Mouse (Mus musculus) G1E (cell line): ENCODE results near the gene Ccdc189. TPM values are rescaled to one million over a fixed set of nuclear protein-coding genes. Genes with fewer than 3 reads are reported as not detected.
A peak's percentile ranks its signal among the peaks of the same experiment; 100 is the strongest.

ENCODE experiments used
- ATAC-seq: 2 replicates; pipeline ENCODE4 v1.8.0; 2016; ENCODE audit warnings: mild to moderate bottlenecking; ENCODE audit not compliant: insufficient number of reproducible peaks, poor library complexity, low FRiP score, severe bottlenecking; ENCODE audit errors: extremely low read depth
- DNase-seq: peaks from one replicate; pipeline ENCODE4 v3.0.0; 2012; ENCODE audit warnings: low spot score
- H3K27me3 ChIP-seq: 2 replicates; pipeline ENCODE4 v1.6.1; 2012; ENCODE audit warnings: mild to moderate bottlenecking, low read length, inconsistent platforms; ENCODE audit not compliant: insufficient read depth
- H3K36me3 ChIP-seq: replicated peaks from 2 replicates; pipeline ENCODE3; 2012; ENCODE audit warnings: mild to moderate bottlenecking, inconsistent platforms
- H3K4me1 ChIP-seq: 2 replicates; pipeline ENCODE4 v1.6.1; 2012; ENCODE audit warnings: low read depth, low read length, inconsistent platforms, mixed read lengths; ENCODE audit not compliant: insufficient read depth
- H3K4me3 ChIP-seq: 2 replicates; pipeline ENCODE4 v1.5.1; 2012; ENCODE audit warnings: low read depth, mild to moderate bottlenecking, inconsistent platforms, low read length, moderate library complexity, mixed read lengths
- H3K9me3 ChIP-seq: replicated peaks from 2 replicates; pipeline ENCODE4 v1.6.1; 2012; ENCODE audit warnings: inconsistent platforms
- CTCF ChIP-seq: IDR thresholded peaks from 2 replicates; pipeline ENCODE4 v1.5.1; 2012; ENCODE audit warnings: low read depth, low read length, inconsistent platforms, mixed read lengths
- GATA1 ChIP-seq: IDR thresholded peaks from 2 replicates; pipeline ENCODE4 v1.6.1; 2012; ENCODE audit warnings: borderline replicate concordance, low read length, inconsistent platforms, mixed read lengths
- GATA2 ChIP-seq: IDR thresholded peaks from 2 replicates; pipeline ENCODE4 v1.6.1; 2012; ENCODE audit warnings: low read depth, low read length, inconsistent platforms, borderline replicate concordance
- POLR2AphosphoS5 ChIP-seq: IDR thresholded peaks from 2 replicates; pipeline ENCODE4 v1.6.1; 2012; ENCODE audit warnings: low read depth, low read length, inconsistent platforms; ENCODE audit not compliant: insufficient replicate concordance
- TAL1 ChIP-seq: conservative IDR thresholded peaks from 2 replicates; pipeline ENCODE4 v1.6.1; 2012; ENCODE audit warnings: low read depth, low read length, inconsistent platforms, mixed read lengths
- polyA plus RNA-seq: library from polyadenylated mRNA; stranded (reverse); fragments of >175 nt; gene quantifications from 2 replicates; pipeline ENCODE4 v1.2.3, GENCODE M21; 2012
- total RNA-seq, 2 experiments: library from RNA; stranded (forward) in 1 of 2; stranded (reverse) in 1 of 2; fragments of 200-1000 nt in 1 of 2; fragments of >200 nt in 1 of 2; fragmentation: Nextera tagmentation in 1 of 2; gene quantifications; 2 replicates each; pipeline ENCODE4 v1.2.3; 2014 to 2017

The Ccdc189 gene
- total and polyA plus RNA-seq, 3 experiments: 3.9 to 9.3 (median 4.0) TPM

DNA sequence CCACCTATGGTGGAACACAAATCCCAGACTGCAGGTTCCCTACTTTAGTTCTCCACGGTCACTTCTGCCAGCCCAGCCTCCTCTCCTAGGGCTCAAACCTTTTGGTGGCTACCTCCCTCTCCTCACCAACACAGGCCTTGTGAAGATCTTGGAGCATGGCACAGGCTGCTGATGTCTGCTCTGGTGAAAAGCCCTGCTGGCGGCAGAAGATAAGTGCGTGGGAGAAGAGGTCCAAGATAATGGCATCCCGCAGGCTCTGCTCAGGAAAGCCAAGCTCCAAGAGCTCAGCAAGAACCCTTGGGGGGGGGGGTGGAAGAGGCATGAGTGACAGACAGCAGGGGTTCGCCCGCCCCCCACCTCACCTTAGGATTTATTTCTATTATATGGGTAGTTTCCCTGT, 2.2 kb downstream of the Ccdc189 start:
- no peaks in the 10 kb centered on the region for H3K9me3 ChIP-seq
- DNase-seq (no peak), ATAC-seq (no peak)
- no peak overlapping the region for H3K4me3 ChIP-seq
- peaks cover 73% of the 10 kb centered on the region for H3K36me3 ChIP-seq
- no peak for TF ChIP-seq TAL1
- H3K4me1 ChIP-seq: peaks cover 45% of the 10 kb centered on the region
- no peaks in the 10 kb centered on the region for H3K27me3 ChIP-seq

DNA sequence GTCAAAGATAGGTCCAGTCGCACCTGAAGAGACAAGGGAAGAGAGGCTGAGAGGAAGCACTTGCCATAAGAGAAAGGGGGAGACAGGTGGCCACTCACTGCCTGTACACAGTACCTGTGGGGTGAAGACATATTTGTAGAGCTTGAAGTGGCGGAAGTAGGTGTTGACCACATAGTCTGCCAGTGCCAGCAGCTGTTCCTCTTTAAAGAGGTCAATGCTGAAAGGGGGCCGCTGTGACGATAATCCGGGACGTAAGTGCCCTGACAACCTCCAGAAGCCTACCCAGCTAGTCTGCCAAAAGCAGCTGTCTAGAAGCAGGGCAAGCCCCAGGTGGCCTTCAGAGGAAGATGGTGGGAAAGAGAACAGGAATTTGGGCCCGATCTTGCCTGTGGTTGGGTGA, 3.4 kb downstream of the Ccdc189 start:
- no peak for ATAC-seq

DNA sequence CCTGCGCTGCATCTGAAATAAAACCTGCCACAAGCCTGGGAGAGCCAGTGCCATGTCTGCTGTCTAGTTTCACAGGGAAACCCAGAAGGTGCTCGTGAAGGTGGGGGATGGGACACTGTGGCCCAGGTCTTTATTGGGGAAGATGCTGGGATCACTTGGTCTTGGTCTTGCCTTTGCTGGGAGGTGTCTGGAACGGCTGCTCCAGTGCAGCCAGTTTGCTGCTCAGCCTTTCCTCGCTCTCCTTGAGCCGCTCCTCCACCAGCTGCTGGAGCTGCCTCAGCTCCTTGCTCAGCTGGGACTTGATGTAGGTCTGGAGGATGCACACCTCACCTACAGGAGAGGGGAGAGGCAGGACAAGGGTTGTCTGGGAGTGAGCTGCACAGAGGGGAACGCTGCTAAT, 5.1 kb downstream of the Ccdc189 start:
- Histone ChIP-seq H3K4me1 (peaks cover 27% of the 10 kb centered on the region), H3K36me3 (peaks cover 81% of the 10 kb centered on the region), H3K4me3 (no peak overlapping the region), H3K27me3 (no peaks in the 10 kb centered on the region), H3K9me3 (no peaks in the 10 kb centered on the region)
- TF ChIP-seq POLR2AphosphoS5 (no peak), GATA1 (no peak), CTCF (no peak), GATA2 (no peak), TAL1 (no peak)
- no peak for ATAC-seq
- no peak for DNase-seq

More for the DNA sequence above, 3.4 kb downstream of the Ccdc189 start:
- DNase-seq: no peak
- TF ChIP-seq POLR2AphosphoS5 (no peak), TAL1 (no peak), GATA1 (no peak), GATA2 (no peak), CTCF (no peak)
- Histone ChIP-seq H3K4me1 (peaks cover 36% of the 10 kb centered on the region), H3K27me3 (no peaks in the 10 kb centered on the region), H3K36me3 (peaks cover 73% of the 10 kb centered on the region), H3K9me3 (no peaks in the 10 kb centered on the region), H3K4me3 (no peak overlapping the region)

DNA sequence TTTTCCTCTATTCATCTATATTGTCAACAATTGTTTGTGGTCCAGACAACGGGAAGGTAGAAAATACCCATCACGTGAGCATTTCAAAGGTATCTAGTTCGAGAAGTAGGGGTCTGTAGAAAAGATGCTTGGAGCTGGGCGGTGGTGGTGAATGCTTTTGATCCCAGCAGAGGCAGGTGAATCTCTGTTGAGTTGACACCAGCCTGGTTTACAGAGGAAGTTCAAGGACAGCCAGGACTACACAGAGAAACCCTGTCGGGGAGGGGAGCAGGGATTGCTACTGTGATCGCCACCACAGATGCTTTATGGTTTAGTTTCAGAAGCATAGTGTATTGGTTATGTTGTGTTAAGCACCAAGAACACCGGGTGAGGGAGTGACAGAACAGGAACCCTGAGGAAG, 14.3 kb downstream of the Ccdc189 start:
- H3K4me1 ChIP-seq: peaks cover 23% of the 10 kb centered on the region
- ATAC-seq: no peak
- no peak for DNase-seq

DNA sequence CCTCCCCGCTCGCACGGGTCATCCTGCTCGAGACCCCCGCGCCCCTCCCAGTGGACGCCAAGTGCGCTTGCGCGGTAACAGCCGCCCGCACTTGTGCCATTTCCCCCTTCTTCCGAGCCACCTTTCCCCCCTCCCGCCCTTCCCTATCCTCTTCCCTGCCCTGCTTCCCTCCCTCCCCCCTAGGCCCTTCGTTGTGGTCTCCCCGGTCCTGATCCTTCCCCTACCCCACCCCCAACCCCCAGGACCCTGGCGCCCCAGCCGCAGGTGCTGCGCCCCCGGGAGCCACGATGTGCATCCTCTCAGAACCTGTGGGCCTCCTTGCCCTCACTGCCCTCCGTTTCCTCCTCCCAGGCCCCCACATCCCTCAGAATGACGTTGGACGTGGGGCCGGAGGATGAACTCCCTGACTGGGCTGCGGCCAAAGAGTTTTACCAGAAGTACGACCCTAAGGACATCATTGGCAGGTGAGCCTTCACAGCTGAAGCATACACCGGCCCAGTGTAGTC, 14.8 kb downstream of the Ccdc189 start:
- Histone ChIP-seq H3K27me3 (no peaks in the 10 kb centered on the region), H3K9me3 (no peaks in the 10 kb centered on the region), H3K36me3 (peaks cover 59% of the 10 kb centered on the region), H3K4me1 (peaks cover 23% of the 10 kb centered on the region), H3K4me3 (peak overlapping the region; percentile 85)
- no peak for ATAC-seq
- TF ChIP-seq GATA1: no peak
- peak; percentile 30 for DNase-seq

More for the DNA sequence above, 14.3 kb downstream of the Ccdc189 start:
- Histone ChIP-seq H3K9me3 (no peaks in the 10 kb centered on the region), H3K27me3 (no peaks in the 10 kb centered on the region), H3K4me3 (peak overlapping the region; percentile 85), H3K36me3 (peaks cover 58% of the 10 kb centered on the region)
- TF ChIP-seq GATA1: no peak
- no peak for TF ChIP-seq CTCF
- no peak for TF ChIP-seq GATA2
- TF ChIP-seq POLR2AphosphoS5: no peak
- no peak for TF ChIP-seq TAL1

DNA sequence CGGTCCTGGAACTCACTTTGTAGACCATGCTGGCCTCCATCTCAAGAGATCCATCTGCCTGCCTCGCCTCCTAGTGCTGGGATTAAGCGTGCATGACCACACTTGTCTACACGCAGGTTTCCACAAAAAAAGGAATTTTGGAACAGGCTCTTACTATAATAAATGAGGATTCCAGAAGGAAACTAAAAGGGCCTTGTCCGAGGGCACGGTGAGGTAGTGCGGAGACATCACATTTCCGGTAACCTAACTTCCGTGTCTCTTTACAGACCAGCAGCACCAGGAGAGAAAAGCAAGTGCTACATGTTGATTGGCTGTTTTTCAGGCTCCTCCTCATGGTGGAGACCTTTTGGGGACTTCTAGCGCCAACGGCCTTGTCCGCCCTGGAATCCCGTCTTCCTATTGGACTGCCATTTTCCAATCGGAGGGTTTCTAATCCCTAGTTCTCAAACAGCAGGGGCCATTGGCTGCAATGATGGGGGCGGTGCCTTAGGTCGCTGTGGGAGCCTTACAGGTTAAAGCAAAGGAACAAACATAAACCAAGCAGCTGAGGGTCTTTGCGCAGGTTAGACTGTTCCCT, 15.4 kb downstream of the Ccdc189 start, which contains the start of gene Phkg2:
TSS of gene Phkg2 (plus strand) at position 446 of the 577 bp plus-strand sequence.
- peak; percentile 96 for ATAC-seq

More for the DNA sequence above, 15.4 kb downstream of the Ccdc189 start, which contains the start of gene Phkg2:
- TF ChIP-seq GATA1: no peak
- no peak for TF ChIP-seq GATA2
- TF ChIP-seq TAL1: no peak
- TF ChIP-seq CTCF: no peak
- TF ChIP-seq POLR2AphosphoS5: no peak
- H3K4me3 ChIP-seq: peak within 1 kb of the TSS; percentile 85
- no peaks in the 10 kb centered on the region for H3K9me3 ChIP-seq
- peaks cover 23% of the 10 kb centered on the region for H3K4me1 ChIP-seq
- peak; percentile 99 for DNase-seq
- peaks cover 54% of the 10 kb centered on the region for H3K36me3 ChIP-seq
- no peaks in the 10 kb centered on the region for H3K27me3 ChIP-seq
